Mouse (Mus musculus): ENCODE measurements around the gene Cux1. TPM values are rescaled to one million over a fixed set of nuclear protein-coding genes. Genes with fewer than 3 reads are reported as not detected.

Gene Cux1
- polyA plus RNA-seq, 1 experiment from 2014 or later, result 89.1 TPM

DNA sequence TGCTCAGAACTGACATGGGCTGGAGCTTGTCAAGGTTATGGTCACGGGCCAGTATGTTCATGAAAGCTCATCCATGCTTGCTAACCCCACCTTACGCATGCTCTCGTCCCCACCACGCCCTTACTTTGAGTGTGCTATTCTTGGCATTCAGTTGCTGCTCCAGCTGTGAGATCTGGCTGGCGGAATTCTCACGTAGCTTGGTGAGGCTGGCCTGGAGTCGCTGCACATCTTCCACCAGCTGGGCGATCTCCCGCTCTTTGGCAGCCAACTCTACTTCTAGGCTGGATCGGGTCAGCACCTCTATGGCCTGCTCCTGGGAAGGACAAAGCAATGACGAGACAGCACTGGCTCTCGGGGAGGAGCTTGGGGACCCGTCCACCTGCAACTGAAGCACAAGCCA lies 240.7 kb downstream of the Cux1 start:
- no peak for ATAC-seq (ENCODE audit: low FRiP score)
- H3K27me3 ChIP-seq (ENCODE audit: control insufficient read depth, insufficient read depth, low read length), result no peaks in the 10 kb centered on the region
- no peaks in the 10 kb centered on the region for H3K4me1 ChIP-seq (replicated peaks; ENCODE audit: control insufficient read depth, insufficient read depth, low read length)
- no peak overlapping the region for H3K4me3 ChIP-seq (replicated peaks; ENCODE audit: low read length)
- WGBS, result 93% methylated on average over 13 of the region's 13 CpGs
- H3K36me3 ChIP-seq (replicated peaks; ENCODE audit: control insufficient read depth, insufficient read depth), result peaks cover 29% of the 10 kb centered on the region
- no peak overlapping the region for H3K4me2 ChIP-seq (replicated peaks)
- H3K9me3 ChIP-seq (ENCODE audit: control insufficient read depth, low read length), result no peaks in the 10 kb centered on the region
- H3K27ac ChIP-seq, result no peak overlapping the region
- H3K9ac ChIP-seq, result no peak overlapping the region
- DNase-seq (ENCODE audit: low spot score), result no peak

DNA sequence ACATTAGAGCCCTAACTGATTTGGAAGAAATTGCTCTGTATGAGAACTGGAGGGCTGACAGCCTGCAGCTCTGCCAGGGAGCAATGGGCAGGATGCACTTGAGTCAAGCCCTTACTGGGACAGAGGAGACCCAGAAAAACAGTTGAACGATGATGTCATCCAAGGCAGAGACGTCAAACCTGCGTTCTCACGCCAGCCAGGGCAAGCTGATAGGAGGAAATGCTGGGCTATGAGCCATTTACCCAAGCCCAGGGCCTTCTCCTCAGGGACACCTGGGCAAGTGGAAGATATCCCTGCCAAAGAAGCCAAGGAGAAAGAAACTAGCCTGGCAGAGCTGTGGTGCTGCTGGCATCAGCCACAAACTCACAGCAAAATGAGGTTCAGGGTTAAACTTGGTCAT lies 242.8 kb downstream of the Cux1 start:
- Histone ChIP-seq H3K4me2 (replicated peaks) (no peak overlapping the region), H3K27ac (no peak overlapping the region), H3K9ac (no peak overlapping the region), H3K4me3 (replicated peaks; ENCODE audit: low read length) (no peak overlapping the region), H3K4me1 (replicated peaks; ENCODE audit: control insufficient read depth, insufficient read depth, low read length) (no peaks in the 10 kb centered on the region), H3K27me3 (ENCODE audit: control insufficient read depth, insufficient read depth, low read length) (no peaks in the 10 kb centered on the region), H3K9me3 (ENCODE audit: control insufficient read depth, low read length) (no peaks in the 10 kb centered on the region), H3K36me3 (replicated peaks; ENCODE audit: control insufficient read depth, insufficient read depth) (peaks cover 38% of the 10 kb centered on the region)
- DNase-seq (ENCODE audit: low spot score) (no peak), ATAC-seq (ENCODE audit: low FRiP score) (no peak)
- WGBS, result 85% methylated on average over 4 of the region's 4 CpGs

DNA sequence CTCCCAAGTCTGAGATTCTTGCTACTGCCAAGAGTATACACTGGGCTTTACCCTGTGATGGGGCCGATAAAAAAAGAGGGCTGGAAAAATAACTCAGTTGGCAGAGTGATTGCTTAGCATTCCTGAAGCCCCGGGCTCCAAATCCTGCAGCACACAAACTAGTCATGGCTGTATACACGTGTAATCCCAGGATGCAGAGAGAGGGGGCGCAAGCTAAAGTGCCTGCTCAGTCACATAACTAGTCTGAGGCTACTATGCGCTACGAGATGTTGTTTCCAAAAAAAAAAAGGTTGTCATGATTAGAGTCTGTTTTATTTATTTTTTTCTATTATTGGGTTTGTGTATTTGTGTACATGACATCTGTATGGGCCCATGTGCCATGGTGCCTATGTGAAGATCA lies 245.9 kb downstream of the Cux1 start:
- Histone ChIP-seq H3K4me3 (replicated peaks; ENCODE audit: low read length) (no peak overlapping the region), H3K9me3 (ENCODE audit: control insufficient read depth, low read length) (no peaks in the 10 kb centered on the region), H3K4me2 (replicated peaks) (no peak overlapping the region), H3K36me3 (replicated peaks; ENCODE audit: control insufficient read depth, insufficient read depth) (peaks cover 58% of the 10 kb centered on the region), H3K4me1 (replicated peaks; ENCODE audit: control insufficient read depth, insufficient read depth, low read length) (no peaks in the 10 kb centered on the region), H3K27me3 (ENCODE audit: control insufficient read depth, insufficient read depth, low read length) (no peaks in the 10 kb centered on the region), H3K27ac (no peak overlapping the region), H3K9ac (no peak overlapping the region)
- DNase-seq (ENCODE audit: low spot score) (no peak), ATAC-seq (ENCODE audit: low FRiP score) (no peak)
- WGBS, result 82% methylated on average over 6 of the region's 6 CpGs

DNA sequence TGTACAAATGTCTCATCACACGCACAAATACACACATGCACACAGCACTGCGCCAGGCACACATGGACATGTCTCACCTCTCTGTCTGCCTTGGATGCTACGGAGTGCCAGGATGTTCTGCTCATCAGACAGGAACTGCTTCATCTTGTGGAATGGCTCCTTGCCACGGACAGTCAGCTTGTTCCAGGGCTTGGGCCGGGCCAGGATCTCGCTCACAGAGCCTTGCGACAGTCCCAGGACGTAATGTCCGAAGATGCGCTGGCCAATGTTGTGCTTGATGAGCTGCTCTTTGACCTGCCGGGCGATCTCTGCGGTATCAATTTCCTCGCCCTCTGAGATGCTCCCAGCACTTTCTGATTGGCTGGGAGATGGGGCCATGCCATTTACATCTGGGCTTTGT lies 254.7 kb downstream of the Cux1 start:
- Histone ChIP-seq H3K9ac (no peak overlapping the region), H3K27ac (no peak overlapping the region), H3K4me1 (replicated peaks; ENCODE audit: control insufficient read depth, insufficient read depth, low read length) (no peaks in the 10 kb centered on the region), H3K4me2 (replicated peaks) (no peak overlapping the region), H3K4me3 (replicated peaks; ENCODE audit: low read length) (no peak overlapping the region), H3K9me3 (ENCODE audit: control insufficient read depth, low read length) (no peaks in the 10 kb centered on the region), H3K36me3 (replicated peaks; ENCODE audit: control insufficient read depth, insufficient read depth) (peaks cover 90% of the 10 kb centered on the region), H3K27me3 (ENCODE audit: control insufficient read depth, insufficient read depth, low read length) (no peaks in the 10 kb centered on the region)
- WGBS, result 94% methylated on average over 14 of the region's 14 CpGs
- DNase-seq (ENCODE audit: low spot score), result no peak
- ATAC-seq (ENCODE audit: low FRiP score), result no peak

DNA sequence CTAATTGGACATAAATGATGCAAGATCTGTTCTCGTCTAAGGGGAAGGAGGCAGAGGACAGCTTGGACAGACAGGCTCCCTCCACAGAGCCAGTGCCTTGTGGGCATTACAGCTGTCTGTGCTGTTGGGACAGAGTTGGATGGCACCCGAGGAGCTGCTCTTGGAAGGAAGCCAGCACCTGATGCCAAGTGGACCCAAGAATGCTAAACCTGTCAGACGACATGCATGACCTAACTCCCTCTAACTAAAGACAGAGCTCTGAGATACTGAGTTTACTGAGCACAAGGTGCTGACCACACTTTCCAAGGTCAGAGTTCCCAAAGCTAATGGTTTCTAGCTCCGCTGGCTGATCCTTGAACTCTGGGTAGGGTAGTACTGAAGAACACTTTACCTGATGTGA lies 255.1 kb downstream of the Cux1 start:
- WGBS, result 67% methylated on average over 4 of the region's 4 CpGs
- no peak for ATAC-seq (ENCODE audit: low FRiP score)
- Histone ChIP-seq H3K9me3 (ENCODE audit: control insufficient read depth, low read length) (no peaks in the 10 kb centered on the region), H3K4me1 (replicated peaks; ENCODE audit: control insufficient read depth, insufficient read depth, low read length) (no peaks in the 10 kb centered on the region), H3K4me3 (replicated peaks; ENCODE audit: low read length) (no peak overlapping the region), H3K4me2 (replicated peaks) (no peak overlapping the region), H3K36me3 (replicated peaks; ENCODE audit: control insufficient read depth, insufficient read depth) (peaks cover 90% of the 10 kb centered on the region), H3K27me3 (ENCODE audit: control insufficient read depth, insufficient read depth, low read length) (no peaks in the 10 kb centered on the region), H3K27ac (no peak overlapping the region), H3K9ac (no peak overlapping the region)
- DNase-seq (ENCODE audit: low spot score), result no peak

DNA sequence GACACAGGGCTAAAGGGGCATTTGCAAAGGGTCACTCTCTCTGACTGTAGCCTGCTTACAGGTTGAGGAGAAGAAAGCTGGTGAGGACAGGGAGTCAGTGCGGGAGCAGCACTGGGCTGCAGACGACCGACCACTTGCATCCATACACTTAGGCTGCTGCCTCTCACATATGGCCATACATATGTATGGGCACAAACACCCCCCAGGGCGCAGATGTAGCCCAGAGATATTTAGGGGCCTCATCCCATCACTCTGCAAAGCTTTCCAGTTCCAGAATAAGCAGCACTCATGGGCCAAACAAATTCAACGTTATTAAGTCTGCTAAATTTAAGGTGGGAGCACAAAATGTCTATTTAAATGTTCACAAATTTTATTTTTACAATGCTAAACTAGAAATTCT lies 261.0 kb downstream of the Cux1 start:
- WGBS, result 70% methylated on average over 5 of the region's 5 CpGs
- Histone ChIP-seq H3K4me2 (replicated peaks) (no peak overlapping the region), H3K4me1 (replicated peaks; ENCODE audit: control insufficient read depth, insufficient read depth, low read length) (0 out of 2 replicates have a peak, but pooled peaks cover 3% of the 10 kb centered on the region), H3K36me3 (replicated peaks; ENCODE audit: control insufficient read depth, insufficient read depth) (peaks cover 95% of the 10 kb centered on the region), H3K27ac (no peak overlapping the region), H3K27me3 (ENCODE audit: control insufficient read depth, insufficient read depth, low read length) (no peaks in the 10 kb centered on the region), H3K9ac (no peak overlapping the region), H3K9me3 (ENCODE audit: control insufficient read depth, low read length) (no peaks in the 10 kb centered on the region), H3K4me3 (replicated peaks; ENCODE audit: low read length) (no peak overlapping the region)
- DNase-seq (ENCODE audit: low spot score) (no peak), ATAC-seq (ENCODE audit: low FRiP score) (no peak)

DNA sequence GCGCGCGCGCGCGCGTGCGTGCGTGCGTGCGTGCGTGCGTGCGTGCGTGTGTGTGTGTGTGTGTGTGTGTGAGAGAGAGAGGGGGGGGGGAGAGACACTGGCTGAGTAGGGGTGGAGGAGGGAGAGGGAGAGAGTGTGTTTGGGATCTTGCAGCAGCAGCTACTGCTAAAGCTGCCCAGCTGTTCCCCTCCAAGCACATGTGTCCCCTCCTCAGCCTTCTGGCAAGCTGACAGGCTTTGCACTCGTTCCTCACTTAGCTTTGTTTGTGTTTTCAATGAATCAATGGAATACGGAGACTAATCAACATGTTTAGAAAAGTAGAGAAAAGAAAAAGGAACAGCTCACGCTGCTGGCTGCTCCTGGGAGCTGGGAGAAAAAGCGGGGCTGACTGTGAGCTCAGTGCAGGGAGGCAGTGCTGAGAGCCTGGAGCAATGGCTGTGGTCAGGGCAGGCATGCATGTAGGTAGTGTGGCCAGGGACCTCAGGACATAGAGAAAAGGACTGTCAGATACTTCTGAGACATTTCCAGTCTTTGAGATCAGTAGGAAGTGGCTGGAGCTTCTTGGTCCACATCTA lies 263.8 kb downstream of the Cux1 start:
- DNase-seq (ENCODE audit: low spot score), result no peak
- Histone ChIP-seq H3K9me3 (ENCODE audit: control insufficient read depth, low read length) (no peaks in the 10 kb centered on the region), H3K9ac (no peak overlapping the region), H3K36me3 (replicated peaks; ENCODE audit: control insufficient read depth, insufficient read depth) (peaks cover 92% of the 10 kb centered on the region), H3K4me3 (replicated peaks; ENCODE audit: low read length) (no peak overlapping the region), H3K4me1 (replicated peaks; ENCODE audit: control insufficient read depth, insufficient read depth, low read length) (0 out of 2 replicates have a peak, but pooled peaks cover 3% of the 10 kb centered on the region), H3K27me3 (ENCODE audit: control insufficient read depth, insufficient read depth, low read length) (no peaks in the 10 kb centered on the region), H3K27ac (no peak overlapping the region), H3K4me2 (replicated peaks) (no peak overlapping the region)
- no peak for ATAC-seq (ENCODE audit: low FRiP score)
- 82% methylated on average over 19 of the region's 19 CpGs for WGBS

DNA sequence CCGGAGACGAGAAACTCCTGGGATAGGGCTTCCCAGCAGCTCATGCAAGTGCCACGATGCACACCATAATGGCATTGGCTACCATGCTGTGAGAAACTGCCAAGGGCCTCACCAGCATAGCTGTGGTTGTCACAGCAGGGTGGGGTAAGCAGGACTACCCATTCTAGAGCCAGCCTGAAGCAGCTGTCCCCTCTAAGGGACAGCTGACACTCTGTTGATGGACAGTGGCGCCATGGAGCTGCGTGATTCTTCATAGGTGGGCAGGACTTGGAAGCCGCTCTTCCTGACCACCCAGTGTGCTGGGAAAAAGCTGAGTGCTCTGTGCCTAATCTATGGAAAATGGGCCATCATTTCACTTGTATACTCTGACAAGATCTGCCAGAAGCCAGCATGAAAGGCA lies 266.4 kb downstream of the Cux1 start:
- no peak overlapping the region for H3K9ac ChIP-seq
- no peak overlapping the region for H3K4me2 ChIP-seq (replicated peaks)
- no peak overlapping the region for H3K27ac ChIP-seq
- no peaks in the 10 kb centered on the region for H3K27me3 ChIP-seq (ENCODE audit: control insufficient read depth, insufficient read depth, low read length)
- no peak overlapping the region for H3K4me3 ChIP-seq (replicated peaks; ENCODE audit: low read length)
- 70% methylated on average over 6 of the region's 6 CpGs for WGBS
- H3K36me3 ChIP-seq (replicated peaks; ENCODE audit: control insufficient read depth, insufficient read depth), result peaks cover 68% of the 10 kb centered on the region
- no peaks in the 10 kb centered on the region for H3K9me3 ChIP-seq (ENCODE audit: control insufficient read depth, low read length)
- DNase-seq (ENCODE audit: low spot score), result no peak
- no peak for ATAC-seq (ENCODE audit: low FRiP score)
- peaks cover 11% of the 10 kb centered on the region; the same call in 1 of the 2 replicates for H3K4me1 ChIP-seq (replicated peaks; ENCODE audit: control insufficient read depth, insufficient read depth, low read length)

DNA sequence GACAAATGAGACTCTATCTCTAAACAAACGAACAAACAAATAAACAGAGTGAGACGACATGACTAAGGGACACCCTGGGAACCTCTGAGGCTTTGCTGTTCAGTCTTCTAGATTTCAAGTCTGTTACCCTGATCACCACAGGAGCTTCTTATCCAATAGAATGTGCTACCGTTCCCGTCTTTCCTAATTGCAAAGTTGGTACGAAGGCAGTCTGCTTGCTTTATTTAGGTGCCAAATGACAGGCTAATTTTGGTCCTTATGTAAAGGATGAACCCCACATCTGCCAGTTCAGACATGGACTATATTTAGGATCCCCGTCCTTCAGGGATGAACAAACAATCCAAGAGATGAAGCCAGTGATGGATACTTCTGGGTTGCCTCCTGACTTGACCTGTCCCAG lies 269.6 kb downstream of the Cux1 start:
- ATAC-seq (ENCODE audit: low FRiP score) (no peak), DNase-seq (ENCODE audit: low spot score) (no peak)
- Histone ChIP-seq H3K4me2 (replicated peaks) (no peak overlapping the region), H3K9me3 (ENCODE audit: control insufficient read depth, low read length) (no peaks in the 10 kb centered on the region), H3K9ac (no peak overlapping the region), H3K4me3 (replicated peaks; ENCODE audit: low read length) (no peak overlapping the region), H3K27me3 (ENCODE audit: control insufficient read depth, insufficient read depth, low read length) (no peaks in the 10 kb centered on the region), H3K36me3 (replicated peaks; ENCODE audit: control insufficient read depth, insufficient read depth) (peaks cover 42% of the 10 kb centered on the region), H3K27ac (no peak overlapping the region), H3K4me1 (replicated peaks; ENCODE audit: control insufficient read depth, insufficient read depth, low read length) (peaks cover 7% of the 10 kb centered on the region)
- 89% methylated on average over 6 of the region's 6 CpGs for WGBS

DNA sequence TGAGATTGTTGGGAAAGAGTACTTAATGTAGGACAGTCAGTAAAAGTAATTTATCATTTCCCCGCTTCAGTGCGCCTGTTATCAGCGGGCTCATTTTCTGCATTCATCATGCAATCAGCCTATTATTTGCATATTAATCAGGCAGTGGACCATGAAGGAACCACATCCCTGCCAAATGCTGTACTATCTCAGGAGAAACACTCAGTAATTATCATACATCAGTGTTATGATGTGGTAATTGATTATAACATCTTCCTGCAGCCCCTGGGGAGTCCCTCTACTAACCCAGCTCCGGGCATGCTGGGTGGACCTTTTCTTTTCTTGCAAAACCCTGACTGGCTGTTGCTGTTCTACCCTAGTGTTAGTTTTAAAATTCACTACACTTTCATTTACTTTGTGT lies 270.4 kb downstream of the Cux1 start:
- DNase-seq (ENCODE audit: low spot score) (peak; percentile 58), ATAC-seq (ENCODE audit: low FRiP score) (peak; percentile 64; the same call in 1 of the 2 replicates)
- peaks cover 15% of the 10 kb centered on the region for H3K4me1 ChIP-seq (replicated peaks; ENCODE audit: control insufficient read depth, insufficient read depth, low read length)
- H3K27me3 ChIP-seq (ENCODE audit: control insufficient read depth, insufficient read depth, low read length), result no peaks in the 10 kb centered on the region
- H3K4me3 ChIP-seq (replicated peaks; ENCODE audit: low read length), result no peak overlapping the region
- H3K9me3 ChIP-seq (ENCODE audit: control insufficient read depth, low read length), result no peaks in the 10 kb centered on the region
- H3K9ac ChIP-seq, result no peak overlapping the region
- H3K36me3 ChIP-seq (replicated peaks; ENCODE audit: control insufficient read depth, insufficient read depth), result peaks cover 34% of the 10 kb centered on the region
- H3K27ac ChIP-seq, result no peak overlapping the region
- whole genome bisulfite sequencing, result 30% methylated on average over 4 of the region's 4 CpGs
- no peak overlapping the region for H3K4me2 ChIP-seq (replicated peaks)

All from hindbrain, embryonic 14.5 days (tissue).